Mouse (Mus musculus): ENCODE data around the gene Itpa. TPM values are rescaled to one million over a fixed set of nuclear protein-coding genes. Genes with fewer than 3 reads are reported as not detected.
"Not testable (repeated sequence)": the region's sequence is repeated elsewhere in the genome, so short reads cannot be mapped to it uniquely, and the experiment has no call there.

Itpa gene
- total RNA-seq (2021) (10 to 100 TPM; 19.5 to 29.6 TPM), polyA plus RNA-seq (2012; rRNA removed) (28.6 and 29.3 TPM in 2 replicates)
- long read RNA-seq, transcript Itpa-201 (8 exons, 1,390 nt) = major isoform, 43 of 45 reads
- long read RNA-seq, partial matches to known transcripts = 1 of 45 reads
- long read RNA-seq, other reads (novel, unspliced or antisense) = 0 of 45 reads

- DNase-seq = peak; percentile 91
Measured at GRCm38 (mm10) chr2:130667559-130667958, at the start of gene Itpa. TSS of gene Itpa (plus strand) at chr2:130667610.

GRCm38 (mm10) chr2:130618972-130619371 lies 48.4 kb upstream of the Itpa start:
- DNase-seq = no peak

GRCm38 (mm10) chr2:130628424-130628823 lies 39.0 kb upstream of the Itpa start:
- DNase-seq = no peak

GRCm38 (mm10) chr2:130629080-130629838 lies 38.2 kb upstream of the Itpa start:
- no peak for DNase-seq

- DNase-seq = peak; percentile 93
Measured at GRCm38 (mm10) chr2:130629839-130630203, 37.6 kb upstream of the Itpa start, which contains the start of the genes Fastkd5 and Ubox5. TSS of gene Fastkd5 (minus strand) at chr2:130630027. TSS of gene Ubox5 (minus strand) at chr2:130630038.

- DNase-seq = no peak
Measured at GRCm38 (mm10) chr2:130632416-130632815, 35.0 kb upstream of the Itpa start.

- DNase-seq = no peak
Measured at GRCm38 (mm10) chr2:130632887-130633675, 34.3 kb upstream of the Itpa start.

GRCm38 (mm10) chr2:130634006-130634738 lies 33.2 kb upstream of the Itpa start:
- DNase-seq = no peak

- peak; percentile 33 for DNase-seq
Measured at GRCm38 (mm10) chr2:130634739-130635411, 32.5 kb upstream of the Itpa start.

- DNase-seq = no peak
Measured at GRCm38 (mm10) chr2:130635847-130636246, 31.6 kb upstream of the Itpa start.

GRCm38 (mm10) chr2:130638101-130638611 lies 29.3 kb upstream of the Itpa start:
- peak; percentile 66 for DNase-seq

GRCm38 (mm10) chr2:130639276-130639675 lies 28.1 kb upstream of the Itpa start:
- no peak for DNase-seq

GRCm38 (mm10) chr2:130641351-130642025 lies 25.9 kb upstream of the Itpa start:
- DNase-seq = no peak

- DNase-seq = no peak
Measured at GRCm38 (mm10) chr2:130642197-130642660, 25.2 kb upstream of the Itpa start.

- peak; percentile 98 for DNase-seq
Measured at GRCm38 (mm10) chr2:130642684-130643369, 24.6 kb upstream of the Itpa start, which contains the start of gene Lzts3. TSS of gene Lzts3 (minus strand) at chr2:130642803.

GRCm38 (mm10) chr2:130645198-130645597 lies 22.2 kb upstream of the Itpa start:
- no peak for DNase-seq

GRCm38 (mm10) chr2:130649028-130649427 lies 18.4 kb upstream of the Itpa start:
- not testable (repeated sequence) for DNase-seq

GRCm38 (mm10) chr2:130653303-130653702 lies 14.1 kb upstream of the Itpa start:
- no peak for DNase-seq

- no peak for DNase-seq
Measured at GRCm38 (mm10) chr2:130653760-130654159, 13.7 kb upstream of the Itpa start.

Measured in adrenal gland, adult 2 months (tissue).